Mouse (Mus musculus) erythroblast, adult 5-6 weeks (primary cell): Measurements from ENCODE around the gene Rprd1b. TPM values are rescaled to one million over a fixed set of nuclear protein-coding genes. Genes with fewer than 3 reads are reported as not detected.

ENCODE experiments used
- ATAC-seq: replicated peaks from 2 replicates; pipeline ENCODE4 v1.8.0; 2016; ENCODE audit warnings: moderate number of reproducible peaks, mild to moderate bottlenecking, moderate TSS enrichment, inconsistent platforms; ENCODE audit not compliant: poor library complexity, low FRiP score, severe bottlenecking
- total RNA-seq, 2 experiments: library from RNA; stranded (forward) in 1 of 2; stranded (reverse) in 1 of 2; fragments of 150-400 nt in 1 of 2; fragments of 200-764, 138-1000 nt in 1 of 2; gene quantifications; 2 replicates each; pipeline versions ENCODE4 v1.2.3 to v1.2.4; 2015 to 2017; ENCODE audit warnings: low replicate concordance in 2 of 2

Rprd1b gene
- total RNA-seq, 2 experiments from 2014 or later: 20.8 to 31.2 TPM

DNA sequence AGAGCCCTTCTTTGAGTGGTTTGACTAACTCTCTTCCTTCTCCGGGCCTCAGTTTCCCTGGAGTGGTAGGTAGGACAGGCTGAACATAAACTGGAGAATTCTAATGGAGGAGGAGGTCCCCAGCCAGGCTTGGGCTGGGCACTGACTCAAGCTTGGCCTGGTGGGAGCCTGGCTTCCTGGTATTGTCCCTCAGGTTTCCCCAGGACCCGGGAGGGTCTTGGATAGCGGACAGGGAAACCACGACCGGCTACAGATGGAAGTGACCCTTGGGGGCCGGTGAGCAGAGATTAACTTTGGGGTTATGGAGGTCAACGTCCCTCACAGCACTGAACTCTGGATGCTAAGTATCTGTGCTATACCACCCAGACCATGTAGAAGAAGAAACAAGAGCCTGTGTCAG is 113.0 kb downstream of the Rprd1b start:
- no peak for ATAC-seq

DNA sequence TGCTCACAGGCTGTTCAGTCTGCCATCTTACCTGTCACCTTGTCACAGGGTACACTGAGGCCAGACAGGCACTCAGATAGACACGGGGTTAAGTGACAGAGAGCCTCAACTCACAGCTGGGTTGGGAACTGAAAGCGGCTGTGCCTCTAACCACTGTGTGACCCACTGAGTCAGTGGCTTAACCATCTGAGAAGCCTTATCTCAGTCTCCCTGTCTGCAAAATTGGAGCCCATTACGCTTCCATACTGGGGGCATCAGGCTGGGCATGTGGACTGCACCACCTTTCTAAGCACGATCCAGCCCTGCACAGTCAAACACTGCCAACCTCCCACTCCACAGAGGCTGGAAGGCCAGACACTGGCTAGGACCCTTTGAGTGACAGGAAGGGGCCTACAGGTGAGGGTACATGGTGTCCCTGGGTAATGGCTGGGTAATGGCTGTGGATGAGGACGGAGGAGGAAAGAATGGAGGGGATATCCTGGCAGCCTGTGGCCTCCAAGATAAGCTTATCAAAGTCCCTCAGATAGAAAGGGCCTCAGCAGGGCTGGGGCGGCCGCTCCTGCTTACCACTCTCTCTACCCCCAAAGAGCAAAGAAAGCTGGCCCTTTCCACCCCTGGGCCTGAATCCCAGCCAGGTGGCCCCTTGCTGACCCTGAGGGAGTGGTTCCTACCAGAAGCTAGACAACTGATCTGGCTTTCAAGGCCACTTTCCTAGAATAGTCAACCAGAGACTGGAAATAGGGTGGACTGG is 113.6 kb downstream of the Rprd1b start:
- peak; percentile 77 for ATAC-seq

DNA sequence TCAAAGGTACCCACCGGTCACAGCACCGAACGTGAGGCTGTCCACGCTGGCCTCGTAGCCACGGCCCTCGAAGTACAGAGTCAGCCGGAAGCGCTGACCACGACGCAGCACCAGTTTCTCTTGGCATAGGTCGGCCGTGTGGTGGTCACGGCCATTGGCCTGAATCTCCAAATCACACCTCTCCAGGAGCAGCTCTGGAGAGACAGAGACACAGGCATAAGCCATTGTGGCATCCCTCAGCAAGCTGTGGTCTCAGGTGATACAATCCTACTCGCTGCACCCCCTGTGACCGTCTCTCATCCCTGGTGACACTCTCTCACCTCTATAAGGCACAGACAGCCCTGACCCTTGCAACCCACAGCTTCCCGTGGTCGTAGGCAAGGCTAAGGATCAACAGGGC is 114.7 kb downstream of the Rprd1b start:
- ATAC-seq: no peak

DNA sequence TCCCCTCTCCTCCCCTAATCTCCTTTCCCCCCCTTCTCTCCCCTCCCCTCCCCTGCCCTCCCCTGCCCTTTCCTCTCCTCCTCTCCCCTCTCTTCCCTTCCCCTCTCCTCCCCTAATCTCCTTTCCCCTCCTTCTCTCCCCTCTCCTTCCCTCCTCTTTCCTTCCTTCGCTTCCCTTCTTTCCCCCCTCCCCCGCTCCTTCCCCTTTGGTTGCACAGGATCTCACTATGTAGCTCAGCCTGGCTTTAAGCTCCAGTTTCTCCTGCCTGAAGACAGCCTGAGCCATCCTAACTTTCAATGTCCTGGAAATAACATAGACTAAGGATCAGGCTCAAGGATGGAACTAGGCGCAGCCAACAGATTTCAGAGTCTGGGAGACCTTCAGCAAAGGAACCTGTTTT is 115.5 kb downstream of the Rprd1b start:
- ATAC-seq: no peak

DNA sequence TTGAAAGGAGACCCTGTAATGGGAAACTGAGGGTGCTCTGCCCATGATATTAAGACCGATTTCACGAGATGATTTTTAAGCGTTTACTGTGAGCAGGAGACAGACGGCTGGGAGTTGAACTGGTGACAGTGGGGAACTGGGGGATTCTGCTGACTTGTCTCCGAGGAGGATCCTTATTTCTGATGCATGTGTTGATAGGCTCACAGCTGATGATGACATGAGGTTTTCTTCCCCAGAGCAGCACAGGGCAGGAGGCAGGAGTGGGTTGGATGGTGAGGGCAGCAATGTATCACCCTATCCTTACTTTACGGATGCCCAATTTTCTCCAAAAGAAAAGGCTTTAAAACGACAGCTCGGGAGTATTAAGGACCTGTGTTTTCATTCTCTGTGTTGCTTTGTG is 116.0 kb downstream of the Rprd1b start:
- no peak for ATAC-seq

DNA sequence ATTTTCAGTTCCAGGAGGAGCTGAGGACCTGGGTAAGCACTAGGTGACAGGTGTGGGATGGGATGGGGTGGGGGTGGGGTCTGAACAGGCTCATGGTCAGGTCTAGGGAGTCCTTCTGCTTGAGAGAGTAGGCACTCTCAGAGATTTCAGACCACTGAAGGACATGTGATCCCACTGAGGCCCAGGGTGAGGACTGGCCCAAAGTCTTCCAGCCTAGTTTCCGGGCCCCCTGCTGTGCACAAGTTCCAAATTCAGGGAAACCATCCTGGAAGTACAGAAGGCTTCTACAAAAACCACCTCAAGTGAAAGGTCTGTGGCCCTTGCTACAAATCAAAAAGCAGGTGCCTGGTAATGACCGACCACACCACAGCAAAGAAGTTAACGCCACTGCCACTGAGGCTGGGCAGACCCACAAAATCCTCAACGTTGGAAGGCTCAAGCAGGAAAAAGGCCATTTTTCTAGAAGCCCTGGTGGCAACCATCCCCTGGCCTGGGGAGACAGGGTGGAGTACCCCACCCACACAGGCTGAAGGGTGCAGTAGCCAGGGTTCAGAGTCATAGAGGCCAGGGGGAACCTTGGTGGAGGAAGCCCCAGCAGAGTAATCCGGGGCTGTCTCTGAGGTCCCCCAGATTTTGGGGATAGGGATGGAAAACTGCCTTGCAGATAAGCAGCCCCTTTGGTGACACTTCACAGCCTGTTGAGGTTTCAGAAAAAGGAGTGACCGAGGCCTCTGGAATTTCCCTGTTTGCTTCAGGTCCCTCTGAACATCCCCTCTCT is 116.6 kb downstream of the Rprd1b start:
- no peak for ATAC-seq

DNA sequence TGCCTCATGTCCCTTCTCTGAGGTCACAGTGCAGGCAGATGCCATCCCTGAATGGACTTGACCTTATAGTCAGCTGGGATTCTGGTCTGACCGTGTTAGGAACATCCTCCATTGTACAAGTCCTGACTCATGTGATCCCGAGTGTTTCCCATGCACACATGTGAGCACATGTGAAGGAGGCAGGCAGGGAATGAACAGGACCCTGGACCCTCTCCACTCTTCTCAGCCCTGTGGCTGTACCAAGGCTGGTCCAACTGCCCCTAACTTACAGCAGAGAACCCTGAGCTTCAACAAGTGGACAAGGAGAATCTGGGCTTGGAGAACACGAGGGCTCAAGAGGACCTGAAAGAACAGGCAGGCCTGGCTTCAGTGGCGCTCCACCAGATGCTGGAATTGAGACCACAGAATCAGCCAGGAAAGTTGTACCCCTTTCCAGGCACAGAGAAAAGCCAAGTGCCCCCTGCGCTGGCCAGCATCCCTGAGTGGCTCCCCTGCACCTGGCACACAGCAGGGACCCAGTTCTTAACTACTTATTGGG is 117.3 kb downstream of the Rprd1b start:
- no peak for ATAC-seq

DNA sequence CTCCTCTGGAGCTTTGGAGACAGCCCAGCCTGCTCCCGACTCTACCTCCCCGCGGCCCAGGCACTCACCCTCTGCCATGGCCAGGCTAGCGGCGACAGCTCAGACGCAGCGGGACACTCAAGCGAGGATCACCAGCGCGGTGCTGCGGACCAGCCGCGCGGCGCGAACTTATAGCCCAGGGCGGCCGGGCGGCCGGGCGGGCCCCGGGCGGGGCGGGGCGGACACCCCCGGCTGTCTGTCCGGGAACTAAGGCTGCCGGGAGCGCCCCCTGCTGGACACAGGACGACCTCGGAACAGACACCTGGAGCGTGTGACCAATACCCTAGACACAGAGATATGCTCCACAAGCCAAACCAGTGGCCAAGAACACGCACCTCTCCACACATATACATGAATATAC is 117.9 kb downstream of the Rprd1b start, which contains the start of gene Tgm2:
Gene Tgm2, minus strand, starts transcription at position 214 of the 400 bp plus-strand sequence.
- peak; percentile 59 for ATAC-seq

DNA sequence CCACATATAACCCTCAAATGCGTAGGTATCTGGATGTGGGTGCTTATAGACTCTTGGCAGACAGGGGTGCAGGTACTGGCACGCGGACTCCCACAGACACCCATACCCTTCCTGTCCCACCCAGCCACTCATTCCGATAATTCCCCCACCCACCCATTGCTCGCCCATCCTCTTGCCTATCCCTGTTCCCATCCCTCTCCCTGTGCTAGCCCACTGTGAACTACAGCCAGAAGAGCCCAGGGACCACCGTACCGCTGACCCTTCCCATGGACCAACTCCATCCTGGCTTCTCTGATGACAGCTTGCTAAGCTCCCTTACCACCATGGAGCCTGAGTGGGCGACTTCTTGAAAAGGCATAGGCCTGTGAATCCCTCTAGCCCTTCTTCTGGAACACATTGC is 118.7 kb downstream of the Rprd1b start:
- ATAC-seq: no peak

DNA sequence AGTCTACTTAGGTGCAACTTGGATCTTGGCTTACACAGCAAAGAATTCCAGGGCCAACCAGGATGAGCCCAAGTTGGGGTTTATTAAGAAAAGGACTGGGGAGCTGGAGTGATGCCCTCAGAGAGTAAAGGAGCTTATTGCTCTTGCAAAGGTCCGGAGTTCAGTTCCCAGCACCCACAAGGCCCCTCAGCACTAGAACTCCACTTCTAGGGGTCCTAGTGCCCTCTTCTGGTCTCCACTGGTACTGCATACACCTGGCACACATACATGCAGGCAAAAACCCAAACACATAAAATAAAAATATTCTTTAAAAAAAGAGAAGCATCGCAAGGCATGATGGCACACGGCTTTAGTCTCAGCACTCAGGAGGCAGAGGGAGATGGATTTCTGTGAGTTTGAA is 122.8 kb downstream of the Rprd1b start:
- no peak for ATAC-seq

DNA sequence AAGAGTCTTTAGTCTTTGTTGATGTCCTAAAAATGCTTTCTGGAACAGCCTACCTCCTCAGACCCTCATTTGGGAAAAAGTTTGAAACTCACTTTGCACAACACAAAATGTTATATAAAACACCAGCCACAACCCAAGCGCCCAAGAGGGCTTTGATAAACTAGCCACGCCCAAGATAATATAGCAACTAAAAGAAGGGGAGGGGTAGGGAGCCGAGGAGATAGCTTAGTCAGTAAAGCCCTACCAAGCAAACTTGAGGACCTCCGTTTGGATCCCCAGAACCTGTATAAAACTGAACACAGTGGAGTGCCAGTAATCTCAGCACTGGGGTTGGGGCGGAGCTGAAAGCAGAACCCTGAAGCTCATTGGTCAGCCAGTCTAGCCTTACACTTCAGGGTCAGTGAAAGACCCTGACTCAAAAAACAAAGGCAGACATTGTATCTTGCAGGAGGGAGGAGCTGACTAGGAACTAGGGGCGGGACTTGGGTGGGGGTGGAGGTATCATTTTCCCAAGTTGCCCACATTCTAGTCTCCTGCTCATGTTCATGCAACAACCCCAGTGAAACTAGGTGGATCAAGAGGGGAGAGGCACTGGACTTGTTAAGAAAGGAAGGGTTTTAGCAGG is 124.5 kb downstream of the Rprd1b start:
- peak; percentile 29; the same call in 1 of the 2 replicates for ATAC-seq

DNA sequence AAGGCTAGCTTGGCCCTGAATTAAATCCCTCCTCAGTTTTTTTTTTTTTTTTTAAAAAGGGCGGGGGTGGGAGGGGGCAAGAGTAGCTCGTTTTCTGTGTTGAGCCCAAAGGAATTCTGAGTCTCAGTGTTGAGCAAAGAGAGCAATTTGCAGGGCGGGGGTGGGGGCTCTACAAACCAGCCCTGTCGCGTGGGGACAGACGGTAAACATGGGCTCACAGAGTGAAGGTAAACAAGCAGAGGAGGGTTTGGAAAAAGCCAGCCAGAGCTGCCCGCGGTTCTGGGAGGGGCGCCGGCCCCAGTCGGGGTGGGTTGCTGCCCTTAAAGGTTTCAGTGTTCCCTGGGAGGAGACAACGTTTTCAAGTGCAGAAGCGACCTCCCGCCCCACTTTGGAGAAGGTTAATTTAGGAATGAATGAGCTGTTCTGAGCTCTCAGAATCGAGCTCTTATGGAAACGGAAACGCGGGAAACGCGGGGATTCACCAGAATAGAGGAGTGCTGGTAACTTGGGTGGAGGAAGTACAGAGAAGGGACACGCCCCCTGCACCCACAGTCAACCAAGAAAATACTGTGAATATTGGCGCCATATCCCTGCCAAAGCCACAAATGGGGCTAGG is 125.5 kb downstream of the Rprd1b start:
- ATAC-seq: peak; percentile 64

DNA sequence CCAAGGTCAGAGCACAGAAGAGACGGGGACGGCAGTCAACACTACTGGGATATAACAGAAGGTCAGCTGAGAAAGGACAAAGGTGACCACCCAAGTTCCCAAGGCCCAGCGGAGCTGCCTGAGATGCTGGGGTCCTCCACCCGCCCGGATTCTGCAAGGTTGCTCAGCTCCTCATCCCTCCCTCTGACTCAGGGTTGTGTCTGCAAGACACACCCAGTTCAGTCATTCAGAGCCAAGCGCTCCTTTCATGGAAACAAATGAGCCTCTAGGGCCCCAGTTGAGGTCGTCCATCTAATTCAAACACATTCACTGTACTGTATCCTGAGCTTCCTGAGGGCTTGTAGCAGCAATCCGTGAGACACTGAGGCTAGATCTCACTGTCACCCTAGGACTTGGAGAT is 126.3 kb downstream of the Rprd1b start:
- no peak for ATAC-seq

DNA sequence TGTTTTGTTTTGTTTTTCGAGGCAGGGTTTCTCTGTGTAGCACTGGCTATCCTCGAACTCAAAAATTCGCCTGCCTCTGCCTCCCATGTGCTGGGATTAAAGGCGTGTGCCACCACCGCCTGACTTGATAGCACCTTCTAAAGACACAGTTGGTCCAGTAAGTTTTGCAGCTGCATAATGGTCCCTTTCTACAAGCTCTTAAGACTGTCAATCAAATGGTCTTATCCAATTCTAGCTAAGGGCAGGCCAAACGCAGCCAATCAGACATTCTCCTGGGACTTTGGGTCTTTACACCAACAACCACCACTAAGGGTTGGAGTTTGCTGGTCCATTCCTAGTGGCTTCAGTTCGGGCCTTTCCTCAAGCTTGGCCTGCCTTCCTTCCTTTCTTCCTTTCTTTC is 126.8 kb downstream of the Rprd1b start:
- no peak for ATAC-seq

DNA sequence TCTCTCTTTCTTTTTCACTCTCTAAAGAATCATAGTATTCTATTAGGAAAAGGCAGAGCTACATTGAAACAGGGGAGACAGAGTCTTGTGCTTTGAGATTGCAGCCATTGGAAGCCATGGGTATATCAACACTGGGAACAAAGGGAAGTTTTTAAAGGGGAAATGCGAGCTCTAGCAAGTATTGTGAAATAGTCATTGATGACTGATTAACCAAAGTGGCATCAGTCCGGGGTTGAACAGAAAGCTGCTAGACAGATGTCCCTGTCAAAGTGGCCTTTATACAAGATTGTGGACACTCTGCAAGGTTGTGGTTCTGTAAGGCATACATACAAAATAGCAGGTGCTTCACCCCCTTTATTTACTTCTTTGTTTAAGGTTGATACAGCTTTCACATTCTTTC is 127.3 kb downstream of the Rprd1b start:
- ATAC-seq: no peak

DNA sequence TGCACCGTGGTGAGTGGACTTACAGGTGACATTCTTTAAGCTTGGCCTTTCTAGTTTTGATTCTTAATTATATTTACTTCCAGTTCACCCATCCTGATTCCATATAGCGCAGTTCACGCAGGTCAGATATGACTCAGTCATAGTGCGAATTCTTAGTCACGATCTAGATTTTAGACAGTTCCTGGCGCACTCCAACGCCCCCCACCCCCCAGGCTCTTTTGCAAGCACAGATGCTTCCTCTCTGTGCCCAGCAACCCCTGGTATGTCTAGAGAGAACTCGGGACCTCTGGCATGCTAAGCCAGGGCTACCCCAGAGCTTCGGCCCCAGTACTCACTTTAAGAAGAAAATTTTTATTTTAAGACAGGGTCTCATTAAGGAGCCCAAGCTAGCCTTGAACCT is 128.2 kb downstream of the Rprd1b start:
- no peak for ATAC-seq

DNA sequence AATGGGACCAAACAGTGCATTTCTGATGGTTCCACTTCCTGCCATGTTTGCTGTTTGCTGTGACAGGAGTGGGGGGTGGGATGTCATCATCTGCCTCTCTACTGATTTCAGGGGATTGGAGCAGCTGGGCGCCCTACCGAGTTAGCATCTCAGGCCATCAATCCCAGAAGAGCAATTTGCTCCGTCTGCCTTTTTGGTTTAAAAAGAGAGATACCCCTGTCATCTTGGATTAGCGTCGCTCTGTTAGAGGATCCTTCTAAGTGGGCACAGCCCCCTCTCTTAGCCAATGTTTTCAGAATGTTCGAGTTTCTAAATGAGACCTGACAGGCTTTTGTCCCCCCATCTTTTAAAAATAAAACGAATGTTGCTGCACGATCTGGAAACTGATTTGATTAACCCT is 129.4 kb downstream of the Rprd1b start:
- ATAC-seq: no peak

DNA sequence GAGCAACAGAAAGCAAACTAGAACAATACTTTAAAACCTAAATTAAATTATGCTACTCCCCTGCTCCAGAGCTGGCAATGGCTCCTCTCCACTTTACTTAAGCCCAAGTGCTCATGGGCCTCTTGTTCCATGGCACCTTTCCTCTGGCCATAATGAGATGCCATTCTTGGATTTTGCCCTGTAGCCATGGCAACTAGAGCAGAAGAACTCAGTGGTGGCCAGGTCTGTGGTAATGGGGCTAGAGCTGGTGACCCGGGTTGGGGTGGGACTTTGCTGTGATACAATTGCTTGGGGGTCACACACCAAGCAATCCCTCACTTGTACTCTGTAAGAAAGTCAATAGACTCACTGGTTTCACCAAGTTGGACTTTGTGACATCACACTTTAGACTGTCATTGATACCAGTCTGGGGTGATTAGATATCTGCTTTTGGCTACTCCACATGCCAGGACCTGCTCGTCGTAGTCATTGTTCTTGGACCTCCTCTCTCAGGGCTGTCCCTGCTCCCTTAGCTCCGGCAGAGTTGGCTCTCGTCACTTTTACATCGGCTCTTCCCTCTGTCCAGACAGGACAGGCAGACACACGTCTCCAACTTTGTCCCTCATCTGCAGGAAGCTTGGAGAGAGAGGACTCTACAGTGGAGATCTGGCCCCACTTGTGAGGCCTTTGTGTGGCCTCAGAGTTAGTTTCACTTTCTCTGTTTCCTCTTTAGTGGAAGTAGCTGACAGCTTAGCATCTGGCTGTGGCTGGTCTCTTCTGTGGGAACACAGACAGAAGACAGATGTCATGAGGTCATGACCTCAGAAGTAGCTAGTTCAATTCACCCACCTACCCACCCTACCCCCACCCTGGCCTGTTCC is 131.3 kb downstream of the Rprd1b start:
- ATAC-seq: peak; percentile 36

DNA sequence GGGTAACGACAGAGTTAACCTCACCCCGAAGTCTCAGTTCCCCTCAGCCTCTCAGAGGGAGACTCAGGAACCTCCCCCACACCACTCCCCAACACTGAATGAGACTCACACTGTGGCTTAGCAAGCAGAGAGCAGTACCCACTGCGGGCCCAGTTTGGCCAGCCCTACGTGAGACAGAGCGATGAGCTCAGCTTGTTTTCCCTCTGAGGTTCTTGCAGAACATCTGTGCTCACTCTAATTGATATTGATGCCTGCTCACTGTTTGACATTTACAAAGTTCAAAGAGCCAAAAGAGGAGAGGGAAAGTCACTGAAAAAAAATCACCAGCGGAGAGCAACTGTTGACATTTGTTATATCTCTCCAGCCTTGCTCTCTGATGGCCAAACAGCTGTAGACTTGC is 133.5 kb downstream of the Rprd1b start:
- ATAC-seq: no peak
